Mouse (Mus musculus) frontal cortex, adult (tissue): ENCODE data around the gene Sco1.
"Not testable (repeated sequence)": the region's sequence is repeated elsewhere in the genome, so short reads cannot be mapped to it uniquely, and the experiment has no call there.

Experiments
- ATAC-seq: cut with Nextera tagmentation; 2 replicates; pipeline ENCODE4 v1.9.2; 2017; ENCODE audit warnings: mild to moderate bottlenecking, moderate library complexity, mixed read lengths; ENCODE audit not compliant: low TSS enrichment

The Sco1 gene

DNA sequence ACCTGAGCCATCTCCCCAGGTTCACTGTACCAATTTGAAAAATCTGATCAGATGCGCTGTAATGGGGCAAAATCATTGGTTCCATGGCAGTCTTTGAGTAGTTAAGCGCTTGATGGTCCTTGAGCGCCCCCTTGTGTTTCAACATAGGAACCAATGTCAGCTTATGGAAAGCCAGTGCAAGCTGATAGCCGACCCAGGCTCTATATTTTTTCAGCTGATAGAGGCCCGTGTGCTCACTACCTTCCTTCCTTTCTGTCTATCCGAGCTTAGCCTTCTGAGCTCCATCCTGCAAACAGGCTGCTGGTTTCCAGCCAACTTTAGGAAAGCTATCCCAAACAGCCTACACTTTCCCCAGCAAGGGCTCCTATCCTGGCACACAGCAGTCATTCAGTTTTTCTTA, 33.0 kb downstream of the Sco1 start:
- ATAC-seq: peak; percentile 89

DNA sequence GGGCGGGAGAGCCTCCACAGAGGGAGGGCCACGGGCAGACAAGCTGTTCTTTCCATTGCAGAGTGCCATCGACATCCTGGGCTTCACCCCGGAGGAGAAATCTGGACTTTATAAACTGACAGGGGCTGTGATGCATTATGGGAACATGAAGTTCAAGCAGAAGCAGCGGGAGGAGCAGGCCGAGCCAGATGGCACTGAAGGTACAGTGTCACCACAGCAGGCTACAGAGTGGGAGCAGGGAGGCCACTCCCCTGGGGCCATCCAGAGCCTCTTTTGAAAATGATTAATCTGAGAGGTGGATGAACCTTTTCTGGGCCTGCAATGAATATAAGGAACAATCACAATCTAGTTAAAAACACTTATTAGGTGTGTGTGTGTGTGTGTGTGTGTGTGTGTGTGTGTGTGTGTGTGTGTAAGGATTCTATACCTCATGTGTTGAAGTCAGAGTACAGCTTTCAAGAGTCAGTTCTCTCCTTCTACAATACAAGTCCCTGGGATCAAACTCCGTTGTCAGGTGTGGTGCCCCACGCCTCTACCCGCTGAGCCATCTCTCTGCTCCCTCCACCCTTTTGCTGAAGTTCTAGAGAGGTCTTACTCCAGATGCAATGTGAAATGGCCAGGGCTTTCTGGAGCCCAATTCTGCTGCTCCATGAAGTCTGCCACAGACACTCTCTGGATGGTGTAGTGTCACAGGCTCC, 34.1 kb downstream of the Sco1 start:
- no peak for ATAC-seq

GRCm38 (mm10) chr11:67087225-67087624, 34.8 kb downstream of the Sco1 start:
- ATAC-seq: no peak

GRCm38 (mm10) chr11:67092354-67092753, 39.9 kb downstream of the Sco1 start:
- ATAC-seq: not testable (repeated sequence)

- ATAC-seq: no peak
Observed at GRCm38 (mm10) chr11:67093201-67093600, 40.7 kb downstream of the Sco1 start.

DNA sequence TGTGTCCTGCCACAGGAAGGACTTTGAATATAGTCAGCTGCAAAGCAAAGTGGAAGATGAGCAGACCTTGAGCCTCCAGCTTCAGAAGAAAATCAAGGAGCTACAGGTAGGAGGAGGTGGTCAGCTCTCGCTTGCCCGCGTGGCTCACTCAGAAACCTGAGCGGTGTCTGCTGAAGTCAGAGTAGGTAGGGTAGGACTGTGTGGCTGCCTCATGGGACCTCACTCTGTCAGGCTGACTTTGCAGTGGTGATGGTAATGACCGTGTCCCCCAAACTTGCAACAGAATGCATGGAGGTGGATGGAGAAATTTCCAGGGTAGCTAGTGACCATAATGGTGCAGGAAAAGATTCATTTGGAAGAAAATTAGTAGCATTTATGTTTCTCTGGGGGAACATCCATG, 41.2 kb downstream of the Sco1 start:
- ATAC-seq: no peak

DNA sequence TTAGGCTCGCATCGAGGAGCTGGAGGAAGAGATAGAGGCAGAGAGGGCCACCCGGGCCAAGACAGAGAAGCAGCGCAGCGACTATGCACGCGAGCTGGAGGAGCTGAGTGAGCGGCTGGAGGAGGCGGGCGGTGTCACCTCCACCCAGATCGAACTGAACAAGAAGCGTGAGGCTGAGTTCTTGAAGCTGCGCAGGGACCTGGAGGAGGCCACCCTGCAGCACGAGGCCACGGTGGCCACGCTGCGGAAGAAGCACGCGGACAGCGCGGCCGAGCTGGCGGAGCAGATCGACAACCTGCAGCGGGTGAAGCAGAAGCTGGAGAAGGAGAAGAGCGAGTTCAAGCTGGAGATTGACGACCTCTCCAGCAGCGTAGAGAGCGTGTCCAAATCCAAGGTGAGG, 42.0 kb downstream of the Sco1 start:
- no peak for ATAC-seq

DNA sequence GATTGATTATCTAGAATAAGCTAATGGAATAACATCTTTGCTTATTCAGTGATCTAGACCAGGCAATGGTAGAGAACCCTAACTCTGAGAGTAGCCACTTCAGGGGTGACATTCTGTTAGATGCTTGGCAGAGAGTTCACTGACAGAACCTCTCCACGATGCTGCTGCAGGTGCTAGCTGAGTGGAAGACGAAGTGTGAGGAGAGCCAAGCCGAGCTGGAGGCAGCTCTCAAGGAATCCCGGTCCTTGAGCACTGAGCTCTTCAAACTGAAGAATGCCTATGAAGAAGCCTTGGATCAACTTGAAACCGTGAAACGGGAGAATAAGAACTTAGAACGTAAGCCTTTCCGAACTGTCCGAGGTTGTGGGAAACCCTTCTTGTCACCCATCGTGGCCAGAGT, 45.2 kb downstream of the Sco1 start:
- ATAC-seq: no peak

DNA sequence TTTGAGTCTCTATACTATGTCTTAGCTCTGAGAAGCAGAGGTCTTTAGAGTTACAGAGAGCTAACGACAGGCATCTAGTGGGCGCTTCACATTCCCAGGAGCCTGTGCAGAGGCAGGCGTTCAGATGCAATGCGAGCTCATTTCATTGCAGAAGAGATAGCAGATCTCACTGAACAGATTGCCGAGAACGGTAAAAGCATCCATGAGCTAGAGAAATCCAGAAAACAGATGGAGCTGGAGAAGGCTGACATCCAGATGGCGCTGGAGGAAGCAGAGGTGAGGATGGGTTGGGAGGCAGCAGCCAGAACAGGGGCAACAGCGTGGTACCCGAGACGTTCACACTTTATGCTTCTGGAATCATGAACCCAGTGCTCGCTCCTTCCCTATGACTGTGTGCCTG, 46.0 kb downstream of the Sco1 start:
- ATAC-seq: peak; percentile 88

GRCm38 (mm10) chr11:67099241-67099640, 46.8 kb downstream of the Sco1 start:
- ATAC-seq: no peak

DNA sequence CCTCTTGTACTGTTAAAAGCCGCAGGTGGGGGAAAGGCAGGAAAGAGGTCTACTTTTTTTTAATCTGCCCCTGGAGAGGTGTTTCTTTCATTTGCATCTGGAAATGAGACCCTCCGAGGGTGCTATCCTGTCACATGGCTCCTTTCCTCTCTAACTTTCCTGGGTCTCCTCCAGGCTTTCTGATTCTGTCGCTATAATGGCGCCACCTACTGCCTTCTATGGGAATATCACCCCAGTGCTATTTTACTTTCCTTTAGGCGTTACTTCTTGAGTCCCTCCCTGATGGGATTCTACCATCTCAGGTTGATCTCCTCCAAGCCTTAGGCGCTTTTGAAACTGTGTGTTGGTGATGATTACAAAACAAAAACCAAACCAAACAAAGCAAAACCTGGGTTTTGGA, 47.7 kb downstream of the Sco1 start:
- ATAC-seq: no peak

DNA sequence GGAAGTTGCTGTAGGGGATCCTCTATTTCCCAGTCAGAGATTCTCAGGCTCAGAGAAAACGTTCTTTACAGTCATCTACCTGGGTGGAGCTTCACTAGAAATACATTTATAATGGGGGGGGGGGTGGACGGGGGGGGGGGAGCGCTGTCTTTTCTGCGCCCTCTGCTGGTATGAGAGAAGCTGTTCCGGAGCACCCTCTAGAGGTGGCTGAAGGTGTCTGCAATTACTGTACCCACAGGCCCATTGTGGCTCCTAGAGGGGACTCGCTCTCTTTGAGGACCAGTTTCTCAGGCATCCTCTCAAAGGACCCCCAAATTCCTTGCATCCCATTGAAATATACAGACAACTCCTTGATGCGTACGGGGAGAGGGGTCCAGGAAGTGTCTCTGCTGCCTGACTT, 49.2 kb downstream of the Sco1 start:
- peak; percentile 39; the same call in 1 of the 2 replicates for ATAC-seq

DNA sequence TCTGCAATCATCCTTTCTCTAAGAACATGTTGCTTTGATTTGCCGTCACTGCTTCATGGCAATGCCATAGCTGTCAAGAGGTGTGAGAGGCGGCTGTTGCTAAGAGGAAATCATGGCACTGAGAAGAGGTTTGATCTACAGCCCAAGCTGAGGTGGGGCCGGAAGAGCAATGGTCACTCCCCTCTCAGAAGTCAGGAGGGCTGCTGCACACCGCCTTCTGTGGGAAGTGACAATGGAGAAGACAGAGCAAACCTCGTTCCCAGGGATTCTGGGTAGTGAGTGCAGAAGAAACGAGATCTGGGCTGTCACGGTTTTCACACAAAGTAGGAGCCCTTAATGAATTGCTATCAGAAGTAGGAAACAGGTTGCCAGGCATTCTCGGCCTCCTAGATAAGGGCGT, 50.8 kb downstream of the Sco1 start:
- no peak for ATAC-seq

- no peak for ATAC-seq
Observed at GRCm38 (mm10) chr11:67104242-67104641, 51.8 kb downstream of the Sco1 start.

DNA sequence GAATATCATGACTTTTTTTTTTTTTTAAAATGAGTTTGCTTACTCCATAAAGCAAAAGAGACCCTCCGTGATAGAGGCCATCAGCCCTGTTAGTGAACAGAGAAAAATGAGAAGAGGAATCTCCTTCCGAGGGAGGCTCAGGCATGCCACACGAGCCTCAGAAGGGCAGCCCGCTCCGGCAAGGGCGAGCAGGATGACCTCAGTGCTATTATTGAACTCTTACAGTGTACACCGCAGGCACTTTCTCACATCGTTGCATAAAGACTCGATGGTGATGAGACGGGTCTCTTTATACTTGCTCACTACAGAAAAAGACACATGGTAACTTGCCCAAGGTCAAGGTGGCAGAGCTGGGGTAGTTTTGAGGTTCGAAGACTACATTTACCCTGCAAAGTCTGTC, 52.2 kb downstream of the Sco1 start:
- ATAC-seq: no peak

DNA sequence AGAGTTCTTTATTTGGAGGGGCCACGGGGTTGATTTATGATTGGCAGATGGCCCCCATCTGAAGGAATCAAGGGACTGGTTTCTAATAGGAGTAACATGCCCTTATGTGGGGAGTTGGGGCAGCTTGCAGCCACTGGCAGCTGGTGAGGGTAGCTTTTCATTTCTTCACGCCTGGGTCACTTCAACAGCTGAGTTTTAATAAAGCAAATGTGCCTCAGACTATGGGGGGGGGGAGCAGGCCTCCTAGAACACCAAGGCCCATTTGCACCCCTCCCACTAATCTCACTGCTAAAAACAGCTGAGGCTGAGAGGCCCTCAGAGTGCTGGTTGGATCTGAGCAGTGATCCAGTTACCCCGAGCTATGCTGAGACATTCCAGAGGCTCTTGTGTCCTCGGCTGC, 53.2 kb downstream of the Sco1 start:
- no peak for ATAC-seq

DNA sequence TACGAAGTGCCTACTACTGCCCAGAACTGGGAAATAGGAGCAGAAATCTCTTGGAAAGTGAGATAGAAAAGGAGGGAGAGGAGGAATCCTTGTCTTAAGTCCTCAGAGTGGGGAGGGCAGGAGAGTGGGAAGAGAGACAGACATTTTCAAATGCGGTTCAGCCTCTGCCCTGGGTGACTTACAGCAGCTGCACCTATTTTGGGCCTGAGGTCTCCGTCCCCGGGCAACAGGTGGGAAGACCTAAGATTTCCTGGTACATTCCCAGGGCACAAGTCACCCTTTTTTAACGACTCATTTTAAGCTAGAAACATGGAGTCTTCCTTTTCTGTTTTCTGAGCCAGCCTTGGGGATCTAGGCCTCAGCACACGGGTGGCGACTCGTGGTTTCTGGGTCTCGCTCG, 54.5 kb downstream of the Sco1 start:
- ATAC-seq: no peak

DNA sequence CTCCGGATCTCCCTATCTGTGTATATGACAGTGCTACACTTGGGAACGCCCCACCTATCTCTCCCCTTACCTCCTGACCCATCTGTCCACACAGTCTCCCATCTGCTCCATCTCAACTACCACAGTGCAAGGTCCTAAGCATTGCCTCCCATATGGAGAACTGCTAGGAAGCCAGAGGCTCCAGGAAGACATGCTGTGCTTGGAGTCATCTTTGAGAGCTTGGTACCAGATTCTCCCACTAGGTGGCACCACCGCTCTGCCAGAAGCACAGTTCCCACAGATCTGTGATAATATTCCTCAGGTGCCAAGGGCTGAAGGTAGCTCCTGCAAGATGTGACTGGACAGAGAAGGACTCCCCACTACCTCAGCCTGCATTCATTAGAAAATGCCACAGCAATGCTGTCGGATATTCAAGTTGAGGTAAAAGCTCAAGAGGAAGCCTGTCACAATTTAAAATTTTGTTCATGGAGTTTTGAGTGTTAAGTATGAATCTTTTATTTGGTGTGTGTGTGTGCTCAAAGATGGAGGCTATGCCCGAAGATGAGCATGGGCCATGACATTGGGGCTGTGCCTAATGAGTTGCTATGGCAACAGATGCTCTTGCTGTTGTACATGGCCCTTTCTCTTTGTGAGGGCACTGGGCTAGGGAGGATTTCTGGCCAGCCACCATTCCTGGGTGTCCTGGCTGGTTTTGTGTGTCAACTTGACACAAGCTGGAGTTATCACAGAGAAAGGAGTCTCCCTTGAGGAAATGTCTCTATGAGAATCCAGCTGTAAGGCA, 57.9 kb downstream of the Sco1 start:
- ATAC-seq: peak; percentile 92

DNA sequence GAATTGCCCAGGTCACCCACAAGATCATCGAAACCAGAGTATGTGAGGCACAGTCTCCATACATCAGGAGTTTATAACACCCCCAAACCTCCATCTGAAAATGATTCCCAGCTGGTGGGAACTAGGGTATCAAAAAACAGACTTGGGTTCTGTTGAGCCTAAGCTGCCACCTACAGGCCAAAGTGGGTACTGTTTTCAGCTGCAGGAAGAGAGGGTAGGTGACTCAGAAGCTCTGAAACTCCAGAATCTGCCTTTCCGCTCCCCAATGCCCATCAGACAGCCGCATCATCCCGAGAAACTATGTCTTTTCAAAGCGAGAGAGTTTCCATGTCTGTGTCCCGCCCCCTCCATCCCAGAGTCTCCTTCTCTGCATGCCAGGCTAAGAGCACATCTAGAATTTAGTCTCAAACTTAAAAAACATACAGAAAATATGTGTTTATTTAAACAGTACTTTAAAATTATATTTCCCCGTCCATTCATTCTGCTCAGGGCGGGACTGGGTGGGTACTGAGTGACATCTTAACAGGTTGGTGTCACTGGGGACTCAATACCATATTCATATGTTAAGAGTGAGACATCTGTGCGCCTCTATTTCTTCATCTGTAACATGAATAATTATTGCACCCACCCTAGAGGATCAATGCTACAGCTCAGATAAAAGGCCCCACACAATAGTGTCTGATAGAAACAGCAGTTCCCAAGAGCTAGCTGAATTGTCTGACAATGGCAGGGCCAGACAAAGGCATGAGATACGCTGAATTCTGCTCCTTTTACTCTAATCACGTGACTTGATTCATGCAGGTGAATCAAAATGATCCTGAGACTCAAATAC, 59.8 kb downstream of the Sco1 start:
- peak; percentile 50; the same call in 1 of the 2 replicates for ATAC-seq

DNA sequence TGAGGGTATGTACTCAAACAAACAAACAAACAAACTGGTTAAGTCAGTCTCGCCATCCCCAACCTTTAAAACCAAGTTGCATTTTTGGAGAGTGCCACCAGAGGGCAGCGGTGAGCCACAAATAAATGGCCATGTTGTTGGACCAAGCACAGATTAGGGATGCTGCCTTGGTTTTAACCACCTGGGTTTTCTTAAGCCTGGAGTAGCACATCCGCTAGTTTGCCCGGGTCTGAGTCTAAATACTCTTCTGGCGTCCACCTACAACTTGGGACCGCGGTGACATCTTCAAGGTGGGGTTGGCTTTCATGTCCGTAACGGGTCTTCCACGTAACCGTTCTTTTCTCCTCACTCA, 60.4 kb downstream of the Sco1 start:
- peak; percentile 58 for ATAC-seq

DNA sequence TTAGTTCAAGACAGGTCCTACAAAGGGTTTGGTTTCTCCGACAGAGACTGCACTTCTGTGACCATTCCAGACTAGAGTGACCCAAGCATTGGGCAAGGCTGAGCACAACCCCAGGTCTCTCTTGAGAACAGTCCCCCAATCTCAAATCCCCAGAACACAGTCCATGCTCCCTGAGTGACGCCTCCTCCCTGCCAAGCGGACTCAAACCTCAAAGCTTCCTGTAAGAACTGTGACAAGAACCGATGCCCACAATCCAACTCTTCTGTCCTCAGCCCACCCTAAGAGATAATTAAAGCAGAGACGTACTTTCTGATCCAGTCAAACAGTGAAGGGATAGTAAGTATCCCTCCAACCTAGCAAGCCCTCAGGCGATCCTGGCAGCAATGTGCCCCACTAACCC, 60.9 kb downstream of the Sco1 start:
- no peak for ATAC-seq

GRCm38 (mm10) chr11:67114261-67114660, 61.8 kb downstream of the Sco1 start:
- no peak for ATAC-seq

- ATAC-seq: no peak
Observed at GRCm38 (mm10) chr11:67114901-67115300, 62.4 kb downstream of the Sco1 start.
